ENCODE assay signal across 8 mouse cellular contexts in genomic region chr19:7268722-7269090, GRCm38 (mm10). TPM values are rescaled to one million over a fixed set of nuclear protein-coding genes. Genes with fewer than 3 reads are reported as not detected.
DNase-seq lines count a peak whose midpoint lies in the region; ATAC-seq and TF ChIP-seq lines count a peak whose summit lies in the region.

No protein-coding gene starts in this region.

- no peak for TF ChIP-seq EP300 in heart, postnatal 0 days (IDR thresholded peaks at IDR 0.05; ENCODE audit: low read depth)

- ATAC-seq in G1E (ENCODE audit: extremely low read depth, insufficient number of reproducible peaks, low FRiP score, poor library complexity, severe bottlenecking): no peak
- ATAC-seq in heart, postnatal 0 days (ENCODE audit: insufficient read depth, low read depth): peak; percentile 21

- WGBS in forebrain, embryonic 10.5 days: under 1% methylated on average over 30 of the region's 30 CpGs
- WGBS in heart, postnatal 0 days: under 1% methylated on average over 28 of the region's 30 CpGs

- H3K4me1 ChIP-seq in G1E (ENCODE audit: insufficient read depth, low read depth, low read length): peaks cover 65% of the 10 kb centered on the region
- peaks cover 84% of the 10 kb centered on the region for H3K4me1 ChIP-seq in forebrain, embryonic 10.5 days
- H3K4me1 ChIP-seq in heart, postnatal 0 days (ENCODE audit: control insufficient read depth, insufficient read depth): peaks cover 42% of the 10 kb centered on the region

- H3K9ac ChIP-seq in heart, postnatal 0 days (replicated peaks; ENCODE audit: low read depth, low read length): peak overlapping the region; percentile 64

- TF ChIP-seq CTCF in G1E (IDR thresholded peaks at IDR 0.05; ENCODE audit: low read depth, low read length): peak; percentile 61
- peak; percentile 68 for TF ChIP-seq CTCF in heart, postnatal 0 days (IDR thresholded peaks at IDR 0.05; ENCODE audit: low read depth)

- H3K27me3 ChIP-seq in G1E (ENCODE audit: insufficient read depth, low read length): peaks cover 19% of the 10 kb centered on the region; the same call in 1 of the 2 replicates
- H3K27me3 ChIP-seq in forebrain, embryonic 10.5 days (ENCODE audit: poor library complexity, severe bottlenecking): no peaks in the 10 kb centered on the region
- no peaks in the 10 kb centered on the region for H3K27me3 ChIP-seq in heart, postnatal 0 days (ENCODE audit: control insufficient read depth, insufficient read depth, low read length)

- peak; percentile 78 for DNase-seq in G1E (ENCODE audit: low spot score)
- DNase-seq in brain, adult 2 months (ENCODE audit: low read depth, low spot score): peak; percentile 59
- DNase-seq in forebrain, embryonic 10.5 days (ENCODE audit: extremely low spot score, low spot score): peak; percentile 88
- DNase-seq in heart, postnatal 0 days (ENCODE audit: low spot score): no peak
- DNase-seq in kidney, postnatal 25 days: peak; percentile 68 to 84
- peak; percentile 89 for DNase-seq in lung, postnatal 10 days
- peak; percentile 86 for DNase-seq in retina, embryonic 14.5 days (ENCODE audit: low spot score)
- peak; percentile 60 to 69 for DNase-seq in urinary bladder, postnatal 36 days (ENCODE audit: low spot score in 2 of 2)

- H3K4me3 ChIP-seq in G1E (ENCODE audit: low read depth, low read length): peak overlapping the region; percentile 86
- peak overlapping the region; percentile 97 for H3K4me3 ChIP-seq in forebrain, embryonic 10.5 days
- peak overlapping the region; percentile 69 for H3K4me3 ChIP-seq in heart, postnatal 0 days (ENCODE audit: low read depth, low read length)

- peak overlapping the region; percentile 95 for H3K4me2 ChIP-seq in heart, postnatal 0 days (ENCODE audit: low read depth, low read length)

- no peaks in the 10 kb centered on the region for H3K9me3 ChIP-seq in G1E (replicated peaks)
- peaks cover 5% of the 10 kb centered on the region; the same call in 1 of the 2 replicates for H3K9me3 ChIP-seq in forebrain, embryonic 10.5 days
- no peaks in the 10 kb centered on the region for H3K9me3 ChIP-seq in heart, postnatal 0 days (replicated peaks; ENCODE audit: control insufficient read depth, low read length)

- H3K36me3 ChIP-seq in G1E (replicated peaks): peaks cover 42% of the 10 kb centered on the region
- peaks cover 42% of the 10 kb centered on the region for H3K36me3 ChIP-seq in forebrain, embryonic 10.5 days (replicated peaks)
- H3K36me3 ChIP-seq in heart, postnatal 0 days (replicated peaks; ENCODE audit: control insufficient read depth, insufficient read depth, low read length): peaks cover 33% of the 10 kb centered on the region

- peak overlapping the region; percentile 100 for H3K27ac ChIP-seq in forebrain, embryonic 10.5 days
- H3K27ac ChIP-seq in heart, postnatal 0 days (ENCODE audit: low read depth): peak overlapping the region; percentile 93

RNA-seq across cellular contexts. Expression of gene Rcor2, which starts 1.6 kb away (rescaled TPM):
- 20.9 and 22.2 TPM in 2 replicates for total RNA-seq in G1E (2014; fragmentation: Nextera tagmentation)
- total RNA-seq in G1E (2017): 20.8 and 22.5 TPM in 2 replicates
- polyA plus RNA-seq in G1E (2012): 62.2 and 74.4 TPM in 2 replicates
- polyA plus RNA-seq in forebrain, embryonic 10.5 days (2016; fragmentation: Nextera tagmentation; extraction: Ambion mirVana): 61.7 and 64.0 TPM in 2 replicates
- total RNA-seq in heart, postnatal 0 days (2014; rRNA removed; ENCODE audit: low replicate concordance): 18.5 and 40.0 TPM in 2 replicates
- polyA plus RNA-seq in heart, postnatal 0 days (2015; fragmentation: Nextera tagmentation; extraction: Ambion mirVana): 8.5 and 9.7 TPM in 2 replicates

RNA-seq across cellular contexts. Expression of gene Naa40, which starts 27.7 kb away (rescaled TPM):
- total RNA-seq in G1E (2014; fragmentation: Nextera tagmentation): 67.5 and 67.7 TPM in 2 replicates
- total RNA-seq in G1E (2017): 60.7 and 67.3 TPM in 2 replicates
- polyA plus RNA-seq in G1E (2012): 58.8 and 59.4 TPM in 2 replicates
- 106 and 107 TPM in 2 replicates for polyA plus RNA-seq in forebrain, embryonic 10.5 days (2016; fragmentation: Nextera tagmentation; extraction: Ambion mirVana)
- 30.2 and 44.0 TPM in 2 replicates for total RNA-seq in heart, postnatal 0 days (2014; rRNA removed; ENCODE audit: low replicate concordance)
- 27.8 and 30.4 TPM in 2 replicates for polyA plus RNA-seq in heart, postnatal 0 days (2015; fragmentation: Nextera tagmentation; extraction: Ambion mirVana)

RNA-seq across cellular contexts. Expression of gene Cox8a, which starts 51.3 kb away (rescaled TPM):
- 353 and 374 TPM in 2 replicates for total RNA-seq in G1E (2014; fragmentation: Nextera tagmentation)
- total RNA-seq in G1E (2017): 934 and 1,064 TPM in 2 replicates
- 478 and 515 TPM in 2 replicates for polyA plus RNA-seq in G1E (2012)
- 862 and 888 TPM in 2 replicates for polyA plus RNA-seq in forebrain, embryonic 10.5 days (2016; fragmentation: Nextera tagmentation; extraction: Ambion mirVana)
- 1,841 and 2,074 TPM in 2 replicates for total RNA-seq in heart, postnatal 0 days (2014; rRNA removed; ENCODE audit: low replicate concordance)
- polyA plus RNA-seq in heart, postnatal 0 days (2015; fragmentation: Nextera tagmentation; extraction: Ambion mirVana): 3,012 and 3,042 TPM in 2 replicates
